Mouse (Mus musculus) embryo, embryonic 10 days (tissue): ENCODE measurements around the gene Tnik.

ENCODE experiments used
- DNase-seq: peaks from one replicate; pipeline ENCODE4 v3.0.0-alpha.2; 2015; ENCODE audit warnings: low spot score

The Tnik gene

DNA sequence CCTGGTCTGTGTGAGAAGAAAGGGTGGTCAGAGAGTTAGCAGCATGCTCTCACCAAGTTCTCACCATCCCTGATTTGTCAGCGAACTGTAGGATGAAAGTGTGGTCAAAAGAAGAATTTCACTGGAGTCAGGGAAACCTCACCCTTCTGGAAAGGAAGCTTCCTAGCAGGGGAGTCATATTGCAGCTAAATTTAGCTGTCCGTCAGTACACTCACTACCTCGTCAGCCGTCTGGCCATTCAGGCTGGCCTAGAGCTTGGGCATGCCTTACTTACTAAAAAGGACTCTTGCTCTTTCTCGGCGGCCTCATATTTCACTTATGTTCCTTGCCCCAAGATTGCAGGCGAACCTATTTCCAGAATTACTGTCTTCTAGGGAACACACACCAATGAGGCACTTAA, 222.7 kb downstream of the Tnik start:
- DNase-seq, result peak; percentile 18

DNA sequence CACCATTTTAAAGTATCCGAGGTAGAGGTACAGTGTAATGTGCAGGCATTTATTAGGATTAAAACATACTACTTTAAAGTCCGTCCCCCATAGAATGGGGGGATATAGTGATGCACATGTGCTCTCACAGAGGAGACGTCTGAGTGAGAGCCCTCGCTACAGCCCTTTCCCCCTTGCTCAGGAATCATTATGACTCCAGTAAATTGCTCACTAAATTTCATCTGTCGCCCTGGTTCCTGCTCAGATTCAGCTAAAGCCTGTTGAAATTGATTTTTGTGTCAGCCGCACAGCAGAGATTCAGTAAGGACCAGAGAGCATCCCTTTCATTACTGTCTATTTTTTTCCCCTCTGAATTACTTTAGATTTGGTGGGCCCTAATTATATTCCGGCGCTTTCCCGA, 224.4 kb downstream of the Tnik start:
- DNase-seq, result no peak

DNA sequence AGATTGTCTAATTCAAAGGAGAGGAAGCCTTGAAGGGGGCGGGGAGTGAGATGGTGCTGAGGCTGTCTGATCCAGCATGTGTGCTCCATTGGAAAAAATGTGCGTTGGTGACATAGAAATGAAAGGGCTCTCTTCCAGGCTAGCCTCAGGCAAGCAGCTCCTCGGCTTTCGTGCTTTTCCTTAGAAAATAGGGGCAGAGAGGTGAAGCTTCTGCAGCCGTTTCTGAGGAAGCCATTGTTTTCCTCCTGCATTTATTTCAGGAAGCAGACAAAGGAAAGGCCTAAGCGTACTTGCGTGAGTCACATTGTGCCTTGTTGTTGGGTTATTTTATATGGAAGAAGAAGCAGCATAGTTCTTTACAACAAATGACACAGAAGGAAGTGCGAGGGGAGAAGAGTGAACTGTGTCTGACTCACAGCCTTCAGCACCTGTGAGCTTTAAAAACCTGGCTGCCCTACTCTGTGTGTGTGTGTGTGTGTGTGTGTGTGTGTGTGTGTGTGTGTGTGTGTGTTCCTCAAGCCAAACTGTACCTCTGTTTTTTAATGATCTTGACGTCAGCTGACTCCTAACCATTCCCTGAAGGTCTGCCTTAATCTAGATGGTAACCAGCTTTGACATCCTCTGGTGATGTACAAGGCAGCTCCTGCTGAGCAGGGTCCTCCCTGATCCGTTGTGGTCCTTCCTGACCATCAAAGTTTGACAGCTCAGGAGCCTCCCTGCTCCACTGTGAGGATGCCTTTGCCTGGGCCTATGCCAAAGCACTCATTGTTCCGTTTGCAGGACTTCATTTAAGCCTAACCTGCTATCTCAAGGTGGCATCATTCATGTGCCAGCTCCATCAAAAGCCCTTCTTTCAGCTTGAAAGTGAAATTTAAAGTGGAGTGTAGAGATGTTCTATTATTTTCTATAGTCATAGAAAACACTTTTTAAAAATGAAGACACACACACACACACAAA, 228.3 kb downstream of the Tnik start:
- DNase-seq, result peak; percentile 21

DNA sequence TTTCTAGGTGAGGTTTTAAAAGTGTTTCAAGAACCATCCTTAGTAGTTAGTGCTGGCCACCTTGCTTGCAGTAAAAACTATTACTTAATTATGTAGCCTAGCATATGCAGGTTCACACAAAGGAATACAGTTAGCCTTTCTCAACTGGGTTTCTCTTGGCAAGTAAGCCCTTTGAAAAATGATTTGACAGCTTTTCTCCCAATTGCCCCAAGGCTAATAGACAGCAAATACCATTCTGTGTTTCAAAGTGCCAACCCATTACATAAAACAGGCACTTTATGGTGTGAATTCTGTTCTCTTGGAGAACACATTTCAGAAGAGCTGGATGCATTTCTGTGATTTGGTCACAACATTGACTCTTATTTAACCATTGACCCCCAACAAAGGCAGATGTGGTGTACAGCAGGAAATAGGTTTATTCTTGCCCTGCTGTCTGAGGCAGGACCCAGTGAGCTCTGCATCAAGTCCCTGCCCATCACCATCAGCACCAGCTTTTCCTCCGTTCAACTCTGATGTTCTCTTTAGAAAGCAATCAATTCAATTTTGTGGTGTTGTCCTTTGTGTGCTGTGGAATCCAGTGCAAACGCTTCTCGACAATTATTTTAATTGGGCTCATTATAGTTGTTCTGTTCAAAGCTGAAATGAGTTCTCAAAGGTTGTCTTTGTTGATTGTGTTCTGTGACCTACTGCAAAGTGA, 233.9 kb downstream of the Tnik start:
- DNase-seq, result no peak

DNA sequence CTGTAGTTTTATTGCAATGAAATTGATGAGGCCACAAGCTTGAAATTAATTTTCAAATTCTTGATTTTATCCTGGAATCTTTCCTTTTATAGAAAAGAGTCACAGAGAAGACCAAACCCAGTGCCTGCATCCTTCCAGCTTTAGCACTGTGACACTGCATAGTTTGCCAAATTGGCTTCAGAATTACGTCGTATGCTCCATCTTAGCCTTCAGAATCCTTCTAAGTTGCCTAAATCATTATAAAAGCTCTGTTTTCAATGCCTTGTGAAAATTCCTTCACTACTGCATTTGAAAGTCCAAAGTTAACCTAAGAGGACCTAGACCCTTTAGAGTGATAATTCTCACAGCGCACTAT, 234.5 kb downstream of the Tnik start:
- no peak for DNase-seq

DNA sequence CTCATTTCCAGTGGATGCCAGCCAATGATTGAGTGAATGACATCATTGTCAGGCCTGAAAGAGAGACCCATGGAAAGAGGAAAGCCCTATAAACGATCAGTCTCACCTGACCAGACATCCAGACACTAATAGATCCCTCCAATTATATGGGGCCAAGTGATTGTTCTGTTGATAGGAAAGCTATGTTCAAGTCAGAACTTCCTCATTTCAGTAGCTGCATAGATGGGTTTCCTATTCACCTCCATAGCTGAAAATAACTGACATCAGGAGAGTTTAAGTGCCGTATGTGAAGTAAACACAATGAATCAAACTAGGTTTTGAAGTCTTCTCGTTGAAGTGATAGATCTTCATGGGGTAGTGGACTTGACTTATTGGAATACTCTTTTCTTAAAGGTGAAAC, 239.7 kb downstream of the Tnik start:
- no peak for DNase-seq

DNA sequence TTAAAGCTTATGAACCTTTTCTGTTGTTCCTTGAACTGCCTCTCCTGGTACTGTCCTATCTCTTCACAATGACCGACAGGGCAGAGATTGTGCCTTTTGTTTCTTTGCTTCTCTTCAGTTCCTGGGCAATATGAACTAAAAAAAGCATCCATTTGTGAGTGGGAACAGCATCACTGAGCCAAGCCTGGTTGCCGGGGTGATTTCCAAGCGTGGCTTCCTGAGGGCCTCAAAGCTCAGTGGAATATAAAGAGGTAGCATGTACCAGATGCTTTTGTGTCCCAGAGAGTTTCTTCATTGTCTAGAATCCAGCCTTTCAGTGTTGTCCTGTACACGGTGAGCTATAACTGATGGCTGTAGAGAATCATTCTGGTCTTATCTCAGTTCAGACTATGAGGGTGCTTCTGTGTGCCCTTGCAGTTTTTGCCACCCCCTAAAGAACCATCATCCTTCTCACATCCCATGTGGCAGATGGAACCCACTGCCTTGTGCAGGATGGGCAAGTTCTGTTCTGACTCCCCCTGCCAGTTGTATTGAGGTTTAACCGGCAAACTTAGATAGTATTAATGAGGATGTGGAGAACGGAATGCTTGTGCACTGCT, 246.4 kb downstream of the Tnik start:
- DNase-seq, result no peak

DNA sequence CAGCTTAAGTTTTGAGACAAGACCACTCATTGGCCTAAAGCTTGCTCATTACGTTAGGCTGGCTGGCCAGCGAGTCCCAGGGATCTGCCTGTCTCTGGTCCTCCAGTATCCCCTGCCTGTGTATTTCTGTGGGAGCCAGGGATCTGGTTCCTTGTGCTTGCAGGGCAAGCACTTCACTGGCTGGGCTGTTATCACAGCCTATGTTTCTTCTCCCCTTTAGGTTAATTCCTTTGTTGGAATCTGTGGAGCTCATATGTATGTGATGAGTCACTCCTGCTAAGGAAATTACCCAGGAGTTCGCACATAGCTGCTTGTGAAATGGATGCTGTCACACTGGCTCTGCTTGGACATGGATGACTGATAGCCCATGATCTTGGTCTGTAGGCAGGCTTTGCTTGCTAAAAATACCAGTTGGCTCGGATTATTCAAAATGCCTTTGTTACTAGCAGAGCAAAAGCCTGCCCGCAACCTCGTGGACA, 260.0 kb downstream of the Tnik start:
- DNase-seq, result peak; percentile 34

DNA sequence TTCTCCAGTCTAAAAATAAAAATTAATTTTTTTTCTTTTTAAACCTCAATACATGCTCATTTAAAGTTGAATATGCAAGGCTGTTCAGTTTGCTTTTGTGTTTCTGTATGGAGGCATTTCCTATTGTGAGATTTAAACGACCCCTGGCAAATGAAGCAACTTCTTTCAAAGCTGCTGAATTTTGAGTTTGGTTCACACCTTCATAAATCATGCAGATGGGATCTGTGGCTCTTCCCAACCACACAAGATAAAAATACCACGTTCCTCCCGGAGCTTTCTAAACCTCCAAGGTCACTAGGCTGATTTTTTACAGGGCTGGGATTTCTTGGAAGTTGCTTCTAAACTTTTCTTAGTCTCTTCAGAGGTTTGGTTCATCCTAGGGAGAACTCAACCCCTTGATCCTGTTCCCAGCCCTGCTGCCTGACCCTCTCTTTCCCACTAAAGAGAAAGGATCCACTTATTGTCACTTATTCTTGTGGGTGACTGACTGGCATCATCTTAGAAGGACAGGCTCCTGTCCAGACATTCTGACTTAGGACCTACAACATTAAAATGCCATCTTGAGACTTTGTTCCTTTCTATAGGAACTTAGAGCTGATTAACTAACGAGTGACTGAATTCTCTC, 260.6 kb downstream of the Tnik start:
- no peak for DNase-seq

DNA sequence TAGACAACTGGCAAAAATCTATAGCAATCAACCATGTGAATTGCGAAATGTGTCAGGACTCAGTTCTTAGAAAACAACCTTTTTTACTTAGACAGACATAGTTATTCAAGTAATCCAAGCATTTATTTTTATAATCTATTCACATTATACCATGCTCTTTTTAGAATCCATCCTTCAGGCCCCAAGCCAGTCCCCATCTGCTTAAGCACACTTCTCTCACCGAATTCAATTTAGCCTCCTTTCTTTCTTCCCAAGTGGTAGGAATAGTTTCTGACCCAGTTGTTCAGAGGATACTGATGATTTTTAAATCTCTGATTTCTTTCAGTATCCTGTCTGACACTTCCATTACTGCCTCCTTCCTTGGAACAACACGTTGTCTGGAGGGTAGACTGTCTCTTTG, 261.5 kb downstream of the Tnik start:
- DNase-seq, result no peak

DNA sequence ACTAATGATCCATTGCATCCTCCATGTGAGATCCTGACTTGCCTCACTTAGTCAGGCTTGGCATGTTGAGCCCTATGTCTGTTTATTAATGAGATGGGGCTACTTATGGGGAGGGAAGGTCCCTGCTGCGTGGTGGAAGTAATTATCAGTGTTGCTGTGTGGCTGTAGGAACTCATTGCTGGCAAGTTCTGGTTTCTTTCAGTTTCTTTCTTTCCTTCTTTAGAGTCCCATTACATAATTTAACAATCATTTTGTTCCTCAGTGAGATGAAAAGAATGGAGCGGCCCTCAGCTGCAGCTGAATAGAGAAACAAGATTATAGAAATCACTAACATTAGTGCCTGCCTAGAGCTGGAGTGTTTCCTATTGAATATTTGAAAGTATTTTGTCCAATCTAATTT, 263.7 kb downstream of the Tnik start:
- DNase-seq, result no peak

DNA sequence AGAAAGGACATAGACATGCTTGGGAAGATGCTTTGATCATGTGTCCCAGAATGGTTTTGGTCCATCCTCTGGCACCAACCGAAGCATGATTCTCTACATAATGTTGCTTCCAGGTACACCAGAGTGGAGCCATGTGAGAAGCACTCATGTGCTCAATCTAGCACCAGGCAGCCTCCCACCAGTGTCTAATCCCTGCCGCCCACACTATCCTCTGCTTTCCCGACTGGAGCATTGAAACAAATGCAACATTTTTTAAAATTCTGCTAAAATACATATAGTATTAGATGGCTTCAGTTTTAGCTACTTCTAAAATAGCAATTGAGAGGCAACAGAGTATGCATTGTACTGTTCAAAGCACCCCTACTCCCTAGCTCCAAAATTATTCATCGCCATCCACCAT, 264.2 kb downstream of the Tnik start:
- no peak for DNase-seq

DNA sequence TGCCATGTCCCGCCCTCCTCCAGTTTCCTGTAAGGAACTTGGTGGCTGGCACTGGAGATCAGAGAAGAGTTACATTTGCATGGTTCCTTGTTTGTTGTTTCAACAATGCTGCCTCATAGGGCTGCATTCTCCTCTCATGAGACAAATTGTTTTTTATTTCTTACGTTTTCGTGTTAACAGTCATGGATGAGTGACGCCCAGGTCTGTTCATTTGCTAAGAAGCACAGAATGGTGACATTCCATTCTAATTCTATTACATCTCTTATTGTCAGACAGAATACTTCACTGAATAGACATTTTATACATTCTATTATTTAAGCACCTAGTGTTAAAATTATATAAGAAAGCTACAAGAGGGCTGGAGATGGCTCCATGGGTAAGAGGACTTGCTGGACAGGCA, 266.5 kb downstream of the Tnik start:
- no peak for DNase-seq

DNA sequence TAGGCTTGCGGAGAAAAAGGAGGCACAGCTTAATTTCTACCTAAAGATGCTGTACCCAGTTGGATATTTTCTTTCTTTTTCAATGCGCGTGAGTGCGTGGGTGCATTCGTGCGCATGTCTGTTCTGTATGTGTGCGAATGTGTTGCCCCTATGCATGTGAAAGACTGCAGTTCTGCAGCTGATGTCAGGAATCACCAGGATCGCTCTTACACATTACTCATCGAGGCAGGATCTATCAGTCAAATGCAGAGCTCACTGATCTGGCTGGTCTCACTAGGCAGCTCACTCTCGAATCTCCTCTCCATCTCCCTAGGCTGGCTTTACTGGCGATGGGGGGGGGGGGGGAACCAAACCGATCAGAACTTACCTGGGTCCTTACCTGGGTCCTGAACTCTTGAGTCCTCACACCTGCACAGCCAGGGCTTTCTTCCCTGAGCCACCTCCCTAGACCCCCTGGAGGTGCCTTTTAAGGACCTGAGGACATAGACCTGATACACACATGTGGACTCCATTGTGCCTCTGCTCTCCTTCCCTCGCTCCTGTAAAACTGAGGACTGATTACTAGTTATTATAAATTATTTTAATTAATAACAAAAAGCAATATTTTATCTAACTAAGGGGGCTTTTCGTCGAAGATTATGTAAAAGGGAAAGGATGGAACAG, 268.4 kb downstream of the Tnik start:
- no peak for DNase-seq

DNA sequence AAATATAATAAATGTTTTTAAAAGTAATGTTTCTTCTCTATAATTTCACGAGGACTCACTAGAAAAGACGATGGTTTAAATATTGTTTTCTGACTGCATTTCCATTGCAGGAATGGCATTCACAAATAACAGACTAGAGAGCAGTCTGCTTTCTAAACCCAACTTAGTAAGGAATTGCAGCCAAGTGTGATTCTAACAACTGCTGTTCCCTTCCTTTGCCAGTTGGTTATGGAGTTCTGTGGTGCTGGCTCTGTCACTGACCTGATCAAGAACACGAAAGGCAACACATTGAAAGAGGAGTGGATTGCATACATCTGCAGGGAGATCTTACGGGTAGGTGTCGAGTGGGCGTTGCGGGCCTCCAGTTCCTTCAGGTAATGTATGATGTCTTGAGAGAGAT, 269.7 kb downstream of the Tnik start:
- DNase-seq, result no peak

DNA sequence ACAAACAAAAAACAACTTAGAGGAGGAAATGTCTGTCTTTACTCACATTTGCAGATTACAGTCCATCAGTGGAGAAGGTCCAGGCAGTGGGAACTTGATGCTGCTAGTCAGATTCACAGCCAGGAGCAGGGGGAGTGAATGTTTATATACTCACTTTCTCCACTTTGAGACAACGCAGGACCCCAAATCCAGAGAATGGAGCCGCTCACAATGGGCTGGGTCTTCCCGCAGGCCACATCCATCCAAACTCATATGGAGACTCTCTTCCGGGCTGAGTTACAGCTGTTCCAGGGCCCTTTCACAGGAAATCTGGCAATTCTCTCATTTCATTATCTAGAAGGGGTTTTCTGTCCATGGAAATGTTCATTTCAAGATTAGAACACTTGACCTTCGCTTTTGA, 277.1 kb downstream of the Tnik start:
- no peak for DNase-seq

DNA sequence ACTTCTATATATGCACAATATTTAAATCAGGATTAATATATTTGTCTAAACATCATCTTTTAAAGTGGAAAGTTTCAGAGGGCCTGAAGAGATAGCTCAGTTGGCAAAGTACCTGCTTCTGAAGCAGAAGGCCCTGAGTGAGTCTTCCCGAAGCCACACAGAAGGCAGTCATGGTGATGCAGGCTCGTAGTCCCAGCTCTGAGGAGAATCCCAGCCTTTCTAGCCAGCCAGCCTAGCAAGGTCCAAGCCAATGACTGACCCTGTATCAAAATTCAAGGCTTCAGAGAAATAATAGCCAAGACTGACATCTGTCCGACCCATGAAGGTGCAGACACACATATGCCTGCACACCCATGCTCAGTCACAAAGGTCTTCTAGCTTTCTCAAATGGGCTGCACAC, 279.9 kb downstream of the Tnik start:
- no peak for DNase-seq

DNA sequence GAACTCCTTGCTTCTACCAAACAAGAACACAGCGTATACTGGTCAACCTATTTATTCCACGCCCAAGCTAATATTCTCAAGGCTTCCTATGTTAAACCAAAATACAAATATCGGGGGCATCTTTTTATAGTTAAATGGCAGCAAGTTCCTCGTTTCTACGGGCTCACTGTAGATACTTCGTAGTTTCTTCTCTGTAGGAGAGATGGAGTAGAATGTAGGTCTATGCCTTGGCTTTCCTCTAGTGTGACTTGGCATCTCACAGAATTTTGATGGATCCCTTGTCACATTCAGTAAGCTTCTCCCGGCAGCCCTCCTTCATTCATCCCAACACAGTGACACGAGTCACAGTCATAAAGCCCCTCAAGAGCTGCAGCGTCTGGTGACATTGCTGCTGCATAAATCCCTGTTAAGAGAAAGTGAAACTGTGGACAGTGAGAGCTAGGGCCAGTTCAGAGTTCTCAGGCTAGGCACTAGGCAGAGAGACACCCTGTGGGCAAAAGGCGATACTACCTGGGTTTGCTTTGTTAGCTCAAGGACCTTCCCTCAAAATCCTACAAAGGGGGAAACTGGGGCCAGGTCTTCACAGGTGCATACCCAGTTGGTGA, 280.5 kb downstream of the Tnik start:
- peak; percentile 56 for DNase-seq

DNA sequence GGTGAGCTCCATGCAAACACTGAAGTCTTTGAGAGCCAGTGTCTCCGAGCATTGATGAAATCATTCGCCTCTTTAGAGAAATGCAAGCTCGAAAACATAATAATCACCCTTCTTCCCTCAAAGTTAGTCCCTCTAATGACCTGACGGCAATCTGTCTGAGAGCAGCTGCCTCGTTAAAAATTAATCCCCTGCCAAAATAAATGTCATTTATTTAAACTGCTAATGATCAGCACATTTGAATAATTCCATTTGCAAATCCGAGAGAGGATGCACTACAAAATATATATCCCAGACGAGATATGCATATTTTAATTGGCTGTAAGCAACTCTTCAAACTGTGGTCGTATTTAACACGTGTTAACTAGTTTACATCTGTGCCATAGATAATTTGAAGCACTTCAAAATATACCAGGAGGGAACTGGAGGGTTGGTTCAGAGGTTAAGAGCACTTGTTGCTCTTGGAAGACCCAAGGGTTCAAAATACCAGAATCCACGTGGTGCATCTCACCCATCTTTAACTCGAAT, 281.4 kb downstream of the Tnik start:
- DNase-seq, result no peak

DNA sequence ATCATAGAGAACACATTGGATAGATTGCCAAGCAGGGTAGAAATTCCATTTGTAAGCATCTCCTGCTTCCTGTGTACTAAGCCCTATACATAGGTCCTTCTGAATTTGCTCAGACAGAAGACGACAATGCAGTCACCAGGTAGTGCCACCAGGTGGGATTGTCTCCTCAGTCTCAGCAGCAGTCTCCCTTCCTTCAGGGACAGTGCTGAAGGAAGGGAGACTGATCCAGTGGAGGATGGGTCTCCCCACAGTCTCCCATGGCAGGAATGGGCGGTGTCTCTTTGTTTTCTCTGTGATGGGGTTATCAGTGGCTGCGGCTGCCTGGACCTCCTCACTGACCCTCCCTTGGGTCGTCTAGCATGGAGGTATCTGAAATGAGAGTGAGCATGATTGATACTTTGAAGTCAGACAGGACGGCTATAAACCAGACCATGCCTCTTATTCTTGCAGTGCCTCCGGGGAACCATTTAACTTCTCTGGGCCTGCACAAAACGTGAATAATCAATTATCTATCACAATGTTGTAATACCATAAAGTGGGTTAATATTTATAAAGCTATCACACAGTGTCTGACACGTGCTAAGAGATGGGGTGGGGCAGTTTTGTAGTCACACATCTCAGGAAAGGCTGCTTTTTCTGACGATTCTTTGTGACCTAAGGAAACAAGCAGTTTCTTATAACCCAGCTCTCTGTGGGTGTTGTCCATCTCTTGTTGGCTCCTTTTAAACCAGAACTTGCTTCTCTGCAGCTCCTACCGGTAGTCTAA, 285.1 kb downstream of the Tnik start:
- no peak for DNase-seq

DNA sequence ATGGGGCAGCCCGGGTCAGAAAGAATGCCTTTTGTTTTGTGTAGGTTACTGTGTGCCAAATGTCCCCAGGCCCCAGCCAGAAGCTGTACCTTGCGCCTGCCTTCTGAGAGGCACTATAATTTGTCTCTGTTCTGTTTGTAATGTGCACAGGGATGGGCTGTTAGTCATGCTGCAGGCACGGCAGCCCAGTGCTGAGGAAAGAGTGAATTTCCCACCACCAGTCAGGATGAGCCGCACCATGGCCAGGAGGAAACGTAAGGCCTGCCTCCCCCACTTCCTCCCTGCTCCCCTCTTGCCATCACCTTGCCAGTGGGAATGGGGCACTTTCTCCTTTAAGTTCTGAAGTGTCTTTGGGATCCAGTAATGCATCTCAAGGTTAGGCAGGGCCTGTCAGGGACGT, 286.4 kb downstream of the Tnik start:
- no peak for DNase-seq
